Mouse (Mus musculus) megakaryocyte, embryonic 14.5 days (primary cell): Measurements from ENCODE around the gene Wtap. TPM values are rescaled to one million over a fixed set of nuclear protein-coding genes. Genes with fewer than 3 reads are reported as not detected.
A peak's percentile ranks its signal among the peaks of the same experiment; 100 is the strongest.
"Not testable (repeated sequence)": the region's sequence is repeated elsewhere in the genome, so short reads cannot be mapped to it uniquely, and the experiment has no call there.

Experiments
- H3K27me3 ChIP-seq: replicated peaks from 2 replicates; pipeline ENCODE3; 2012; ENCODE audit warnings: inconsistent platforms
- H3K36me3 ChIP-seq: replicated peaks from 2 replicates; pipeline ENCODE3; 2012; ENCODE audit warnings: low read length, inconsistent platforms, mixed read lengths
- H3K4me1 ChIP-seq: 2 replicates; pipeline ENCODE4 v1.6.1; 2012; ENCODE audit warnings: inconsistent platforms
- H3K4me3 ChIP-seq: replicated peaks from 2 replicates; pipeline ENCODE3; 2012; ENCODE audit warnings: moderate library complexity, mild to moderate bottlenecking, inconsistent platforms
- H3K9me3 ChIP-seq: 2 replicates; pipeline ENCODE4 v1.6.1; 2012; ENCODE audit warnings: inconsistent platforms
- FLI1 ChIP-seq: IDR thresholded peaks from 2 replicates; pipeline ENCODE4 v1.6.1; 2012; ENCODE audit warnings: low read length, inconsistent platforms, mixed read lengths
- GATA1 ChIP-seq: IDR thresholded peaks from 3 replicates; pipeline ENCODE4 v1.6.1; 2012; ENCODE audit warnings: mixed read lengths, low read length, inconsistent platforms, borderline replicate concordance
- polyA plus RNA-seq: library from polyadenylated mRNA; stranded (reverse); fragments of >175 nt; gene quantifications from 2 replicates; pipeline ENCODE4 v1.2.3, GENCODE M21; 2012; ENCODE audit warnings: low replicate concordance; ENCODE audit not compliant: insufficient read depth

The Wtap gene
- 5.3 and 15.9 TPM in 2 replicates for polyA plus RNA-seq

DNA sequence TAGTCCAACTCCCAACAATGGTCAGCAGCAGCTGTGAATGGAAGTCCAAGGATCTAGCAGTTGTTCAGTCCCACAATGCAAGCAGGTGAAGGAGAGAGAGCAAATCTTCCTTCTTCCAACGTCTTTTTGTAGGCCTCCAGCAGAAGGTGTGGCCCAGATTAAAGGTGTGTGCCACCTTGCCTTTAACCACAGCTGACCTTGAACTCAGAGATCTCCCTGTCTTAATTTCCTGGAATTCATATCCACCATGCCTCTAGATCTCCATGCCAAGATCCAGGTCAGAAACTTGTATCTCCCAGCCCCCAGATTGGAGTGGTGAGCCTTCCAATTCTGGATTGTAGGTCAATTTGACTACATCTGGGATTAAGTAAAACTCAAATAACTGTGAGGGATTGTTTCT lies at the start of gene Wtap:
TSS of gene Wtap (minus strand) at position 101 of the 400 bp plus-strand sequence.
- Histone ChIP-seq H3K4me3 (peak within 1 kb of the TSS; percentile 95), H3K9me3 (no peaks in the 10 kb centered on the region), H3K4me1 (peaks cover 17% of the 10 kb centered on the region), H3K27me3 (no peaks in the 10 kb centered on the region), H3K36me3 (peaks cover under 1% of the 10 kb centered on the region)
- no peak for TF ChIP-seq GATA1
- no peak for TF ChIP-seq FLI1

- H3K4me1 ChIP-seq, H3K36me3 ChIP-seq, H3K9me3 ChIP-seq, H3K27me3 ChIP-seq, H3K4me3 ChIP-seq: not testable (repeated sequence)
Observed at GRCm38 (mm10) chr17:13036627-13037192, 42.7 kb upstream of the Wtap start.

GRCm38 (mm10) chr17:13013316-13013715 lies 19.3 kb upstream of the Wtap start:
- Histone ChIP-seq H3K27me3 (no peaks in the 10 kb centered on the region), H3K36me3 (peaks cover 57% of the 10 kb centered on the region), H3K4me3 (no peak overlapping the region), H3K9me3 (no peaks in the 10 kb centered on the region), H3K4me1 (peaks cover 15% of the 10 kb centered on the region)
- TF ChIP-seq FLI1 (no peak), GATA1 (no peak)

- Histone ChIP-seq H3K4me3 (no peak overlapping the region), H3K27me3 (no peaks in the 10 kb centered on the region), H3K36me3 (peaks cover 41% of the 10 kb centered on the region), H3K9me3 (no peaks in the 10 kb centered on the region), H3K4me1 (peaks cover 22% of the 10 kb centered on the region)
- TF ChIP-seq GATA1, result no peak
- no peak for TF ChIP-seq FLI1
Observed at GRCm38 (mm10) chr17:13009887-13010286, 15.9 kb upstream of the Wtap start.

- peaks cover 28% of the 10 kb centered on the region for H3K36me3 ChIP-seq
- no peaks in the 10 kb centered on the region for H3K9me3 ChIP-seq
- H3K4me1 ChIP-seq, result peaks cover 25% of the 10 kb centered on the region
- no peak for TF ChIP-seq FLI1
- TF ChIP-seq GATA1, result no peak
- H3K4me3 ChIP-seq, result peak overlapping the region; percentile 100
- no peaks in the 10 kb centered on the region for H3K27me3 ChIP-seq
Observed at GRCm38 (mm10) chr17:13008528-13008927, 14.6 kb upstream of the Wtap start.

DNA sequence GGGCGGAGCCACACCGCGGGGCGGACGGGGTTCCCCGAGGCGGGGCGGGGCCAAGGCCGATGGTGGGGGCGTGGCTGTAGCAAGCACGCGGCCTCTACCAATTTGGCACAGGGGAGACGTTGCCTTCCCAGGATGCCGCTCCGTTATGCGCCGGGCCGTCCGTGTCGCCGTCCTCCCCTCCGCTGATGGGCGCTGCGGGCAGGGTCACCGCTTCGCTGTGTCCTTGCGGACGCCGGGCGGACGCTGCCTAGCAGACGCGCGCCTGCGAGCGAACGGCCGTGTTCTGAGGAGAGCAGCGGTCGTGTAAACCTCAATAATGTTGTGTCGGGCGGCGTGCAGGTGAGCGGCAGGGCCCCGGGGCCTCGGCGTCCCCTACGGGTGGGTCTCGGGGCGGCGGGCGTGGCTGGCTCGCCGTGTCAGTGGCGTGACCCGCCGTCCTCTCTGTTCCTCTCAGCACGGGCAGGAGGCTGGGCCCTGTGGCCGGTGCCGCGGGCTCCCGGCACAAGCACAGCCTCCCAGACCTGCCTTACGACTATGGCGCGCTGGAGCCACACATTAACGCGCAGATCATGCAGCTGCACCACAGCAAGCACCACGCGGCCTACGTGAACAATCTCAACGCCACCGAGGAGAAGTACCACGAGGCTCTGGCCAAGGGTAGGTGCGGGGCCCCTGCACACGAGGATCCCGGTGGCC lies 13.9 kb upstream of the Wtap start:
- no peak for TF ChIP-seq FLI1
- no peak for TF ChIP-seq GATA1
- peaks cover 21% of the 10 kb centered on the region for H3K36me3 ChIP-seq
- H3K9me3 ChIP-seq, result no peaks in the 10 kb centered on the region
- H3K27me3 ChIP-seq, result no peaks in the 10 kb centered on the region
- H3K4me3 ChIP-seq, result peak overlapping the region; percentile 100
- H3K4me1 ChIP-seq, result peaks cover 25% of the 10 kb centered on the region

GRCm38 (mm10) chr17:13006984-13007383 lies 13.0 kb upstream of the Wtap start:
- H3K4me1 ChIP-seq, result peaks cover 25% of the 10 kb centered on the region
- no peaks in the 10 kb centered on the region for H3K9me3 ChIP-seq
- no peaks in the 10 kb centered on the region for H3K27me3 ChIP-seq
- H3K4me3 ChIP-seq, result peak overlapping the region; percentile 100
- TF ChIP-seq FLI1, result no peak
- peaks cover 13% of the 10 kb centered on the region for H3K36me3 ChIP-seq

- H3K27me3 ChIP-seq, H3K9me3 ChIP-seq: not testable (repeated sequence)
- Histone ChIP-seq H3K4me3 (peak within 1 kb of the TSS; percentile 100), H3K4me1 (peaks cover 25% of the 10 kb centered on the region), H3K36me3 (peaks cover 11% of the 10 kb centered on the region)
Observed at GRCm38 (mm10) chr17:13006546-13006945, 12.6 kb upstream of the Wtap start, which contains the start of gene Sod2. TSS of gene Sod2 (plus strand) at chr17:13006846.

DNA sequence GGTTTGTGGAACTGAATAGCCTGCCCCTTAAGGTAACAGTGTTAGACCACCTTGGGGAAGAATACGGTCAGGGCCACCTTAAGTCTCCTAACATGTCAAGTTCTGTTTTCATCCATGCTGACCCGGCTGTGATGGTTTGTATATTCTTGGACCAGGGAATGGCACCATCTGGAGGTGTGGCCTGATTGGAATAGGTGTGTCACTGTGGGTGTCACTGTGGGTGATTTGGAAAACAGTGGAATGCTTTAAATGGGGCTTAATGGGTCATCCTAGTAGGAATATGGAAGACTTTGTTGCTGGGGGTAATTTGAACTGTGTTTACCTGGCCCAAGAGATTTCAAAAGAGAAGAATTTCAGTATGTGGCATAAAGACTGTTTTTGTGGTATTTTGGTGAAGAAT lies 10.5 kb upstream of the Wtap start:
- peaks cover 20% of the 10 kb centered on the region for H3K4me1 ChIP-seq
- not testable (repeated sequence) for H3K36me3 ChIP-seq, H3K9me3 ChIP-seq, H3K4me3 ChIP-seq, H3K27me3 ChIP-seq

DNA sequence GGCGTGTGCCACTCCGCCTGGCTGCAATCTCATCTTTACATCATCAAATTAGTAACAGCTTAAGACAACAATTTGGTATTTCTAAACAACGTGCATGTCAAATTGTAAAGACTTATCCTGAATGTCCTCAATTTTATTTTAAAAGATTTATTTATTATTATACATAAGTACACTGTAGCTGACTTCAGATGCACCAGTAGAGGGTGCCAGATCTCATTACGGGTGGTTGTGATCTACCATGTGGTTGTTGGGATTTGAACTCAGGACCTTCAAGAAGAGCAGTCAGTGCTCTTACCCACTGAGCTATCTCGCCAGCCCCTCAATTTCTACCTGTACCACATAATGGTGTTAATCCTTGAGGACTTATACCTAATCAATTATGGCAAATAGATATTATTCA lies 8.3 kb upstream of the Wtap start:
- H3K9me3 ChIP-seq, H3K27me3 ChIP-seq, H3K4me3 ChIP-seq, H3K36me3 ChIP-seq: not testable (repeated sequence)
- H3K4me1 ChIP-seq, result peaks cover 19% of the 10 kb centered on the region

- H3K9me3 ChIP-seq, result no peaks in the 10 kb centered on the region
- H3K4me3 ChIP-seq, result no peak overlapping the region
- H3K36me3 ChIP-seq, result no peaks in the 10 kb centered on the region
- H3K27me3 ChIP-seq, result no peaks in the 10 kb centered on the region
- TF ChIP-seq GATA1 (no peak), FLI1 (no peak)
- H3K4me1 ChIP-seq, result peaks cover 12% of the 10 kb centered on the region
Observed at GRCm38 (mm10) chr17:12999069-12999468, 5.1 kb upstream of the Wtap start.
